Mouse (Mus musculus): ENCODE data around the gene Galnt2.

DNA sequence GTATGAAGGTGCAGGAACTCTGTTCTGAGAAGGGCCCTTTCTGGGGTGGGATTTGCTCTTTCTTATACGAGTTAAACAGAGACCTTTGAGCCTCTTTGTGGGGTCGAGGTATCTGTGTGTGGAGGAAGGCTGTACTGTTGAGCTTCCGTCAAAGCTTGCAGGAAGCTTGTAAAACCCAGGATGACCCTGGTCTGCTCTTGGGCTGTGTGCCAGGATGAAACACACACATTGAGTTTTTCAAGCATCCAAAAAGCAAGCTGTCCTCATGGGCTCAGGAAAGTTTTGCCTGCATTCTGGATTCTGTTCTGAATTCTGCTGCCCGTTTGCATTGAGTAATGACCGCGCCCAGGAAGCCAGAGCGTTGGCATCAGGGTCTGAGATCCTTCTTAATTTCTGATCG lies 32.8 kb downstream of the Galnt2 start:
- TF ChIP-seq CTCF (conservative IDR thresholded peaks at IDR 0.05 in 1 of 2, IDR thresholded peaks at IDR 0.05 in 1 of 2; ENCODE audit: low read depth in 2 of 2, low read length in 2 of 2) (no peak), POLR2A (IDR thresholded peaks at IDR 0.05; ENCODE audit: low read depth, low read length) (no peak), EP300 (IDR thresholded peaks at IDR 0.05; ENCODE audit: low read length) (no peak), TCF12 (IDR thresholded peaks at IDR 0.05; ENCODE audit: low read depth, low read length) (no peak), HCFC1 (IDR thresholded peaks at IDR 0.05; ENCODE audit: low read depth, low read length) (no peak), SIN3A (IDR thresholded peaks at IDR 0.05; ENCODE audit: low read length) (no peak), BHLHE40 (IDR thresholded peaks at IDR 0.05; ENCODE audit: low read depth, low read length) (no peak), ZC3H11A (IDR thresholded peaks at IDR 0.05; ENCODE audit: low read depth, low read length) (no peak), POLR2AphosphoS2 (IDR thresholded peaks at IDR 0.05; ENCODE audit: low read depth, low read length) (no peak), ELF1 (IDR thresholded peaks at IDR 0.05; ENCODE audit: low read depth, low read length) (no peak), MAFK (IDR thresholded peaks at IDR 0.05; ENCODE audit: insufficient replicate concordance, low read length) (no peak)

All from CH12.LX (cell line).